Mouse (Mus musculus) neutrophil, adult 5-6 weeks (primary cell): ENCODE measurements around the gene Ppp2r5e. TPM values are rescaled to one million over a fixed set of nuclear protein-coding genes. Genes with fewer than 3 reads are reported as not detected.

Source experiments
- ATAC-seq: fragments of 151-379, 151-347 bp; 2 replicates; pipeline ENCODE4 v1.8.0; 2017; ENCODE audit warnings: mild to moderate bottlenecking, moderate TSS enrichment; ENCODE audit not compliant: insufficient number of reproducible peaks, poor library complexity, low FRiP score, severe bottlenecking; ENCODE audit errors: extremely low read depth
- total RNA-seq: library from RNA; stranded (forward); fragments of 200-1000 nt; gene quantifications from 2 replicates; pipeline ENCODE4 v1.2.3, GENCODE M21; 2017

The Ppp2r5e gene
- total RNA-seq, 1 experiment from 2014 or later: 24.2 TPM

DNA sequence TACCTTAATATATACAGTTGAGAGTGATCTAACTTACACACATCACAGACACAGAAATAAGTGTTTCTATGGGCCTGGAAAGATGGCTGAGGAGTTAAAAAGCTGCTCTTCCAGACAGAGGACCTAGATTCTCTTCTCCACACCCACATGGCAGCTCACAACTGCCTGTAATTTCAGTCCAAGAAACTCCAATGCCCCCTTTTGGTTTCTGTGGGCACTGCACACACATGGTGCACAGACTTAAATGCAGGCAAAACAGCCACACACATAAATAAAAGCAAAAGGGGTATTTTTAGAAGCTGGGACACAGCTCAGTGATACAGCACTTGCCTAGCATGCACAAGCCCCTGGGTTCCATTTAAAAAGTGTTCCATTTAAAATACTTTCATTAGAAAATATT lies 8.5 kb downstream of the Ppp2r5e start:
- no peak for ATAC-seq

DNA sequence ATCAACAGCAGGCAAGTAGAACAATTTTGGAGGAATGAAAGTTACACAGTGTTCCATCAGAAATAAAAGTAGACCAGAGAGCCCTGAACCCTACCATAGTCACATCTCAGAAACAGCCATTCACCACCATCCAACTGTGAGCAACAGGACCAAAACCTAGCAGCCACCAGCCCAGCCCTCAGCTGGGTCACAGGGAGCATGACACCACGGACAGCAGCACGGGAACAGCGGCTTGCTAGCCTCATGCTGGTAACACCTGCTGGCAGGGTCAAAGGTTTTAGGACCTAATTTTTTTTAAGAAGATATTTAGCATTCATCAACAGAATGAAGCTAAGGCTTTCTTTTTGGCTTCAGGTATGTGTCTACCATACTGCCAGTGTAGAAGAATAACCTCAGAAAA lies 12.3 kb downstream of the Ppp2r5e start:
- ATAC-seq: no peak

DNA sequence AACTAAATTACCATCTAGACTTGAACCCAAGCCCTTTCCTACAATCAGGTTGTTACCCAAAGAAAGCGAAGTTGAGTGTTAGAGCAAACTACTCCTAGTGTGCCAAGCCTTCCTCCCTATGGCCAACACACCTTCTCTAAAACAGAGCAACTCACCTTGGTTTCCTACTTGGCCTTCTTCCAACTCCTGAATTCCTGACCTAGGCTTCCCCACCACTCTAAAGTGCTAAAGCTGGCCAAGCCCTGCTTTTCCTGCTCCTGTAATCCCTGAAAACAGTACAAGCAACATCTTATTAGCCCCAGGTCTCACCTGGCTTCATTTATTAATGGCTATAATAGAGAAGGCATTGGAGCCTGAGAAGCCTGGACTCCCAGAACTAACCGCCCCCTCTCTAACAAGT lies 17.0 kb downstream of the Ppp2r5e start:
- ATAC-seq: no peak

DNA sequence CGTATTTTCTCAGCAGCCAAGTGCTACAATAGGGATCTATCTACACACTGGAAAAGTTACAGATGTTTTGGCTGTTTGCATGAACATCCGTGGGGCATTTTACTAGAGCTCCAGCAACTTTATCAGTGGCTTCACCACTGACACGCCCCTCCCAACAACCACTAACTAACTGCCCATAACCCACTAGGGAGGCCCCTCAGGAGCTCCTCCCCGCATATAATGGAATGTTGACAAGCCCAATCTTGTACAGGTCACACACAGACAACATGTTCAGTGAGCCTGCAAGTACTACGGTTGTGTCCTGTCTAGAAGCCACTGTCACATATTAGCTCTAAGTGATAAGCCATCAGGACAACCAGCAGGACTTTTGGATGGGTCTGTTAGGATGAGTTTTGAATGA lies 18.8 kb downstream of the Ppp2r5e start:
- ATAC-seq: no peak

DNA sequence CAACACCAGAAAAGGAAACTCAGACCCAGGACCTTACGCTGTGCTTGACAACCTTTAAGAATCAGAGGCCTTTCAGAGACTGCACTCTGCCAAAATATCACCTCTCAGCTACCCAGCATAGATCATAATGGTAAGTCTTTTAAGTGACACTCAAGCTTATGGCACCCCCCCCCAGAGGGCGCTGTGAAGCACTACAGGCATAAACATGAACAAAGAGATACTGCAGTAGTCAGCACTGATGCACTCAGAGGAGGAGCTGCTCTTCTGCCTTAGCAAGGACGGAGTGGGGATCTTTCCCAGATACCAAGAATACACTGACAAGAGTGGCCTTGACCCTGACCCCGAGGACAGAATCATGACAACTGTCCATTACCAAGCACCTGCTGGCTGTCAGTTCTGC lies 23.8 kb downstream of the Ppp2r5e start:
- 0 out of 2 replicates have a peak, but pooled peaks have one; percentile 33 for ATAC-seq

DNA sequence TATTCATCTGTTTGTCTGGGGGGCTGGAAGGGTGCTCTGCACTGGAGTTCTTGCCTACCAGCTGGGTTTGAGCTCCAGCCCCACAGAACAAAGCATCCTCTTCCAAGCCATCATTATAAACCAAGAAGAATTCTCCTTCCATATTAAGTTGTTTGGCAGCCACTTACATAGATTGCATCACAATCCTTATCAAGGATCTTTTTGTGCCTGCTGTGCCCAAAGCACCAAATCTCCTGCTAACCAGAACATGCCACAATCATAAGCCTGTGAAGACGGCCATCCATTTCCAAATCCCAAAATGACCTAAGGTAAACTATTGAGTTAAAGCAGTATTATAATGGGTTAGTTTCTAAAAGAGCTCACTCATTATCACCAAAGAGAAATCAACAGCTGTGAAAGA lies 25.9 kb downstream of the Ppp2r5e start:
- no peak for ATAC-seq

DNA sequence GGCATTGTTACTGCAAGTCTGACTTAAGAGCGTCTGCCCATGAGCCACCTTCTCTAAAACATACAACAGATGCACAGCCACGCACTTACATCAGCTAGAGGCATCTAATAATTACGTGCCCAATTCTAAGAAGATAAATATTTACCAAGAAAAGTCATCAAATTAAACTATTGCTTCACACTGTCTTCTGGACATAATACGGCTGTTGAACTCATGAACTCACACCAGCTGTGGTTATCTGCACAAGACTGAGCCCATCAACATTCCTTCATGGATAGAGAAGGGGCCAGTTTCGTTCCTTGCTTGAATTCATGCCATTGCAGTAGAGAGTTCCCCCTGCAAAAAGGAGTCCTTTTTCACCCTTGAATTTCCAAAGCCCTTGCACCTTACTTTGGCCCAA lies 28.3 kb downstream of the Ppp2r5e start:
- no peak for ATAC-seq

DNA sequence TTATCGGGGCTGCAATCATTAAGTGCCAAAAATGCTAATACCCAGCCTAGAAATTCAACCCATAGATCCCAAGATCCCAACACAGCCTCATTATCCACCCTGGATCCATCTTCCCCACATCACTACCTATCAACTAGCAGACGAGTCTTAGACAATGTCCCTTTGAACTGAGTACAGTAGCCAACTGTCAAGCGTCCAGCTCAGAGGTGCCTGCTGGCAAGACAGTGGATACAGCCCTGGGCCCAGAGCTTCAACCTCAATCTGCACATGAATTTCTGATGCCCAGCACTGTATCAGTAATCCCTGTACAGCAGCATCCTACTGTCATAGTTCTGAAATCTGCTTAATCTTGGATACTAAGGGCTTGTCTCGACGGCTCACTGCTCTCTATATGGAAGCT lies 30.3 kb downstream of the Ppp2r5e start:
- ATAC-seq: no peak

DNA sequence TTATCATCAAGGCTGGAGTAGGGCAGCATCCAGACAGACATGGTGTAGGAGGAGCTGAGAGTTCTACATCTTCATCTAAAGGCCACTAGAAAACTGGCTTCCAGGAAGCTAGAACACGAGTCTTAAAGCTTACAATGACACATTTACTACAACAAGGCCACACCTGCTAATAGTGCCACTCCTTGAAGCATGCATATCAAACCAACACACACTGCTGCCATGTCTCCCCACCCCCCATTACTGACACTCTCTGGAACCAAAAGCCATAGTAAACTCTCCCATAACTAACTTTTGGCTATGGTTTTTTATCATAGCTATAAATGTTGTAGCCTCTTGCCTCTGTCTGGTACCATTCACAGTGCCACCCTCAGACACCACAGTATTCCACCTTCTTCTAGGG lies 31.5 kb downstream of the Ppp2r5e start:
- no peak for ATAC-seq

DNA sequence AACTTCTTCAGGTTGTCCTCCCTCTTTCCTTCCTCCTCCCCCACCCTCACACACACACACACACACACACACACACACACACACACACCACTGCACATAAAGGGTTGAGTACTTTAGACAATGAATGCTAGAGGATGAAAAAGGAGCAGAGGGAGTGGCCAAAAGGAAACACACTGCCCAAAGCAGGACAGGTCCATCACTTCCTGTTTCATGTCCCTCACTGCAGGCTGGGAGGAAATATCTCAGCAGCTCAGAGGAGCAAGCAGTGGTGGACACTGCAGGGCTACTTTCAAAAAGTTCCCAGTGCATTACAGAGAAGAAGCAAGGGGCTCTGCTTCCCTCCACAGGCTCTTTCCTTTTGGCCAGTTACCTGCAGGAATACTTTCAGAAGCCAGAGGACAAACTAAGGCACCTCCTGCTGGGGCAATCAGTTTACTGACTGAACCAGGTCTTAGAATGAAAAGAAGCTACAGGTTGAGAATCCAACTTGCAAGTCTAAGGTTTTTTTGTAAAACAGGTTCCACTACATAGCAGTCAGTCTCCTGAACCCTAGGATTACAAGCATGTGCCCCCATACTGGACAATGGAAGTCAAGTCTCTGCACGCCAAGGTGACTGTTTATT lies 32.9 kb downstream of the Ppp2r5e start:
- ATAC-seq: no peak

DNA sequence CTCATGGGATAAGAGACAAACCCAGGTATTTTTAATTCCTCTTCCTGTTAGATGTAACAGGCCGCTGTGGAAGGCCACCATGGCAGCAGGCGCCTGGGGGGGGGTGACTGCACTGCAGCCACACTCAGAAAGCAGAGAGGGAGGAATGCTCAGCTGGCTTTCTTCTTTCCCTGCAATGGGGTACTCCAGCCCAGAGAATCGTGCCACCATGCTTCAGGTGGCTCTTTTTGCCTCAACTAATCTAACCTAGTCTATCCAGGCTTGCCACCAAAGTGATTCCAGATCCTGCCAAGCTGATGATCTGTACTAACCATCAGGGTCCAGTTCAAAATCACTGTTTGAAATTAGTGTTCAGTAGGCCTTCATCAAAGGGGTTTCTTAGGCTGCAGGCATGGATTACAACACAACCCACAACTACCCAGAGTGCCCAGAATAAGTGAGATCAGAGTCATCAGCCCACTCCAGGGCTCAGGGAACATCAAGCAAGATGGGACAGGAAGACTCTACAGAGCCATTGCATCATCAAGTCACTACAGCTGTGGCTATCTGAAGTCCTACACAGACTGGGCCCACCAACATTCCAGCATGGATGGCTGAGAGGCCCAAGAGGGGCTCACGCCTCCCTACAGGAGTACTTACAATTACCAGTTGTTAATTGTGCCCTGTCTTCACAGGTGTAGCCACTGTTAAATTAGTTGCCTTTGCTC lies 35.2 kb downstream of the Ppp2r5e start:
- no peak for ATAC-seq

DNA sequence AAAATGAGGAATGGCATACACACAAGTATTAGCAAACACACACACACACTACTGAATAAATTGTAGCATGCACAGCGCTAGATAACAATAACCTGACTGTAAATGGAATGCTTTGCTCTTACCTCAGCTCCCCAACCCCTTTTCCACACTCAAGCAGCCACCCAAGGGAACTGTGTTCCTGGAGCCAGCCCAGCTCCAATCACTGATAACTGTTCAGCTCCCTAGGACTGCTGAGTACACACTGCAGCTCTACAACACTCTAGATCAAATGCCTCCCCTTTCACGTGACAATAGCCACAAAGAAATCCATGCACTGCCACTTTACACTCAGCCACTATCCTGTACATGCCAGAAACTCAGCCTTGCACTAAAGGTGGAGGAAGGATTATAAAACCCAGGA lies 36.8 kb downstream of the Ppp2r5e start:
- ATAC-seq: no peak

DNA sequence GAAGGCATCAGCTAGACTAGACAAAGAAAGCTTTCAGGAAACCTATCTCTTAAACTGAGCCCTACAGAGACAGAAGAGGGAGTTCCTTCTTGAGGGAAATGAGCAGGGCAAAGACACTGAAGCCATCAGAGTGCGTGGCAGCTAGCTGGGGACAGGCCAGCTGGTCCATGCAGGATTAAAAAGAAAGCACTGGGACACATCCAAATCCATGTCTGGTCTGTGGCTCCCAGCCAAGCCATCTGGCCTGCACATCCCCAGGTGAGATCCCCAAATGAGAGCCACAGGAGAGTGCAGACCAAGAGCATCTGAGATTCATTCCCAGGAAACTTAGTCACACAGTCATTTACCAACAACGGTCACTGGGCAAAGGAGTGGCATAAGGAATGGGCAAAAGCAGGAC lies 38.2 kb downstream of the Ppp2r5e start:
- ATAC-seq: no peak

DNA sequence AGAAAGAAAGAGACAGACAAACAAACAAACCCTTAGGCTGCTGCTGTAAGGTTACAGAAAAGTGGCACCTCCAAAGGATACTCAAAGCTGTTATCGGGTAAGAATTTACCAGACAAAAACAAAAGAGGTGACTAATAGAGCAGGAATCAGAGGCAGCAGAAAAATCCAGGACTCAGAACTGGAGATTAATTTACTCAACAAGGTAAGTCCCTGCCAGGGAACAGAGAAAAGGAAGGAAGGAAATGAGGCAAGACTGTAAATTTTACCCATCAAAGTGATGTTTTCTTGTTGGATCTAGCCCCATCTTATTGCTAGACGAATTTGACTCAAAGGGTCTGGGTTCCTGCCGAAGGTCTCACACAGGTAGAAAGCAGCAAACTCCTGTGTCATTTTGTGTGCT lies 41.0 kb downstream of the Ppp2r5e start:
- ATAC-seq: no peak

DNA sequence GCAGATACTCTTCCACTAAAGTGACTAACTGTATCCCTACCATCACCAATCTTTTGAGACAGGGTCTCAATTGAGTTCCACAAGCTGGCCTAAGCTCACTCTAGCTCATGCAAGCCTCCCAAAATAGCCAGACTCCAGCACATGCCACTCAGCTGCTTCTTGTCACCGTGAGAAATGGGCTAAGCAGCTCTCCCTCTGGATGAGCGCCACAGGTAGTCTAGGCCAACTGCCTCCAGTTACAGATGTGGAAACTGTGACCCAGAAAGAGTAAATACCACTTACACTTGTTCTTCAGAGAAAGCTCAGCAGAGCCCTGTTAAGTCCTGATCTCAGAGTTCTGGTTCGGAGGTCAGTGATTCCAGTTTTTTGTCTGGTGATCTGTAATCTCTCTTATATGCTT lies 43.7 kb downstream of the Ppp2r5e start:
- ATAC-seq: no peak

DNA sequence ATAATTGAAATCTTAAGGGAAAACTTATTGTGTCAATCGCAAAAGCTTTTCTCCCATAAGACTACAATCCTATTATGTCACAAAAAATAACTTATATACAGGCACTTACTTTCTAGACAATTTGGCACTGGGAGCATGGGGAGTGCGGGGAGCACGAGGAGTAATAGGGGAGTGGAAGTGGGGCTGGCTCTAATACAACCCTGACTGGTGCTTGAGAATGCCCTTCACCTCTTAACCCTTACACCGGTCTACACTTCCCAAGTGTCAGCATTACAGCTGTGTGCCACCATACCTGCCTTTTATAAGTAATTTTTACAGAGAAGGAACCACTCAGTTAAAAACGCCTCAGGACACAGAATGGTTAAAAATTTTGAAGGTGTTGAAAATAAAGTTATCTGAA lies 44.4 kb downstream of the Ppp2r5e start:
- no peak for ATAC-seq

DNA sequence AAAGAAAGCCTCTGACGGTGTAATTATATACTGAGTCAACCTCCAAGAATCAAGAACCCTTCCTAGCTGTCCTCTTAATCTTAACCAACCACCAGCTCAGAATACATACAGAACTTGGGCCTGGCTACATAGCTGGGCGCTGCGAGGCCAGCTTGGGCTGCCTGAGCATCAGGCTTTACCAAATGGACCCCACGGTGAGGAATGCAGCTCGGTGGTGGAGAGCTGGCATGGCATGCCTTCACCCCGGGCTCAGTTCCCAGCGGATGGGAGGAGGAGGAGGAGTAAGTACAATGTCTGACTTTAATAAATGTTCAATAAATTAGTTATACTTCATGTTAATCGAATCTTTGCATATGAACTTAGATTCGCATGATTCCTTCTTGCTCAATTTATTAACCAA lies 47.0 kb downstream of the Ppp2r5e start:
- no peak for ATAC-seq

DNA sequence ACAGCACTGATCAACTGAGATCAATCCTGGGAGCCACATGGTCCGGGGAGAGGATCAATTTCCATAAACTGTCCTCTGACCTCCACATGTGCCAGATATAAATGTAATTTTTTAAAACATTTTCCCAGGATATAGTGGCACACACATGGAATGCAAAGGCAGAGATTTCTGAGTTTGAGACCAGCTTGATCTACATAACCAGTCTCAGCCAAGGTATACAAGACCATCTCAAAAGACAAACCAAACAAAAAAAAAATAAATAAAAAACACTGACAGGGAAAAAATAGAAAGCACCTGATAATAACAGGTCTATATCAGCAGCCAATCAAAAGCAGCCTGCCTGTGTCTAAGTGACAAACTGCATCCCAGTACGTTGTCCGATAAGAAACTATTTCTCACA lies 48.9 kb downstream of the Ppp2r5e start:
- no peak for ATAC-seq

DNA sequence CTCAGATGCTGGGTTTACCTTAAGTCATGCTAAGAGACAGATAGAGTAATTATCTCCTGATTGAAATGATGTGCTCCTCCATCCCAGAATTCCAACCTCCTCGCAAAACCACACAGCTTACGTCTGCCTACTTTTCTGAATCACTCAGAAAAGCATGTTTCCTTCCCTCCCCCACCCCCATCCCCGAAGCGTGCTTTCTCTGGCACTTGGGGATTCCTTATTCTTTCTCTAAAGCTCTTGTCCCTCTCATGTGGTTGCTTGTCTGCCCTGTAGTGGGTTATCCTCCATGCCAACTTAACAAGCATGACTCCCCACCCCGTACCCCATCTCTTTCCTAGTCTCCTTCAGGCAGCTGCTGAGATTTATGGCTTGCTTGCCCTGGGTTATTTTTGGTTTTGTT lies 49.8 kb downstream of the Ppp2r5e start:
- no peak for ATAC-seq

DNA sequence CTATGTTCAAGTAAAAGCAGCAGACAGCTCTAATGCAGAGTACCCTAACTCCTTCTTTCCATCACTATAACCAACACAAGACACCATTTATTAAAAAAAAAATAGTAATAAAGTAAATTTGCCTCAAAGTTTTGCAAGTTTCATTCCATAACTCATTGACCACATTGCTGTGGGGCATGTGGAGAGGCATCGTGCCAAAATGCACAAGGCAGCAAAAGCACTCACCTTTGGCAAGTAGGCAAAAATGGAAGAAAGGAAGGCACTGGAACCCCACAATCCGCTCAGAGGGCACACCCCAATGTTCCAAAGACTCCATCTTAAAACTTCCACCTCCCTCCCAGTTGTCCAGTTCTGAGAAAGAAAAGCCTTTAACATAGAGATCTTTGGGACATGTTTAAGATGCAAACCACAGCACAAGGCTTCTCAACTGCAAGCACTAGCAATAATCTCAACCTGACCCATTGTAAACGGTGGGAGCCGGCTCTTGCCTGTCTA lies 50.6 kb downstream of the Ppp2r5e start:
- ATAC-seq: no peak

DNA sequence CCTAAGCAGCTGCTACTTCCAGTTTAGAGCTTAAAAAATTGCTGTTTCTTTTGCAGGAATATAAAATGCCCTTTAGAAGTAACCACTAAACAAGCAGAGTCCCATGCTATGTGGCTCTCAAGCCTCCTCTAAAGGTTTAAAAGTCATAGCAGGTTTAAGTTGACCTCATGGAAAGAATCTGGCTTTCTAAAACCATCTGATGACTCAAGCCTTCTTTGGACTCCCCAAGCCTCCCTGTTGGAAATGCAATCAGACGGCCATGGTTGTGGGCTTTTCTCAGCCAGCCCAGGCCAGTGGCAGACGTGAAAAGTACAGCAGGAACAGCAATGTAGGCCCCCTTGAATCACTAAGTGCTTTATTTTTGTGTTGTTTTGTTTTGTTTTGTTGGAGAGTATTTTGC lies 51.4 kb downstream of the Ppp2r5e start:
- ATAC-seq: no peak
